Mouse (Mus musculus) embryonic facial prominence, embryonic 14.5 days (tissue): ENCODE measurements around the gene Cul5. TPM values are rescaled to one million over a fixed set of nuclear protein-coding genes. Genes with fewer than 3 reads are reported as not detected.

Experiments
- ATAC-seq: fragments of 200-750 bp; cut with Nextera tagmentation; 2 replicates; pipeline ENCODE4 v1.8.0; 2017; ENCODE audit warnings: low read depth, moderate number of reproducible peaks, moderate TSS enrichment
- DNase-seq: peaks from one replicate; pipeline ENCODE4 v3.0.0-alpha.2; 2015; ENCODE audit warnings: low spot score
- H3K27ac ChIP-seq: fragments of 300-500 bp; sonication (generic); replicated peaks from 2 replicates; pipeline ENCODE4 v1.5.1; 2014; ENCODE audit warnings: low read depth, mild to moderate bottlenecking, low read length, moderate library complexity
- H3K27me3 ChIP-seq: fragments of 300-500 bp; sonication (generic); replicated peaks from 2 replicates; pipeline ENCODE4 v1.6.1; 2014; ENCODE audit warnings: low read length; ENCODE audit not compliant: control insufficient read depth, insufficient read depth
- H3K36me3 ChIP-seq: fragments of 300-500 bp; sonication (generic); 2 replicates; pipeline ENCODE4 v1.6.1; 2014; ENCODE audit warnings: low read length, mixed read lengths; ENCODE audit not compliant: control insufficient read depth, insufficient read depth
- H3K4me1 ChIP-seq: fragments of 300-500 bp; sonication (generic); 2 replicates; pipeline ENCODE4 v1.6.1; 2014; ENCODE audit warnings: antibody characterized with exemption, low read length; ENCODE audit not compliant: control insufficient read depth, insufficient read depth
- H3K4me2 ChIP-seq: fragments of 300-500 bp; sonication (generic); 2 replicates; pipeline ENCODE4 v1.6.1; 2014; ENCODE audit warnings: low read depth, mild to moderate bottlenecking, low read length, moderate library complexity, mixed read lengths
- H3K4me3 ChIP-seq: fragments of 300-500 bp; sonication (generic); 2 replicates; pipeline ENCODE4 v1.5.1; 2014; ENCODE audit warnings: low read depth, mild to moderate bottlenecking, low read length
- H3K9ac ChIP-seq: fragments of 300-500 bp; sonication (generic); 2 replicates; pipeline ENCODE4 v1.6.1; 2014; ENCODE audit warnings: low read depth, mild to moderate bottlenecking, low read length, moderate library complexity, mixed read lengths
- H3K9me3 ChIP-seq: fragments of 300-500 bp; sonication (generic); 2 replicates; pipeline ENCODE4 v1.6.1; 2016; ENCODE audit warnings: low read length; ENCODE audit not compliant: control insufficient read depth
- WGBS: fragments of 180-500 bp; shearing (Covaris S2); extraction: QIAGEN DNeasy Blood & Tissue Kit; methylation state at CpG from one replicate; pipeline ENCODE4 v1.1.7; 2014; 5-methylcytosine and 5-hydroxymethylcytosine counted together
- polyA plus RNA-seq: library from polyadenylated mRNA; unstranded; fragments of >200 nt; fragmentation: Nextera tagmentation; extraction: Ambion mirVana; gene quantifications from 2 replicates; pipeline ENCODE4 v1.2.1, GENCODE M21; 2014

Gene Cul5
- polyA plus RNA-seq, 1 experiment from 2014 or later, result 41.2 TPM

DNA sequence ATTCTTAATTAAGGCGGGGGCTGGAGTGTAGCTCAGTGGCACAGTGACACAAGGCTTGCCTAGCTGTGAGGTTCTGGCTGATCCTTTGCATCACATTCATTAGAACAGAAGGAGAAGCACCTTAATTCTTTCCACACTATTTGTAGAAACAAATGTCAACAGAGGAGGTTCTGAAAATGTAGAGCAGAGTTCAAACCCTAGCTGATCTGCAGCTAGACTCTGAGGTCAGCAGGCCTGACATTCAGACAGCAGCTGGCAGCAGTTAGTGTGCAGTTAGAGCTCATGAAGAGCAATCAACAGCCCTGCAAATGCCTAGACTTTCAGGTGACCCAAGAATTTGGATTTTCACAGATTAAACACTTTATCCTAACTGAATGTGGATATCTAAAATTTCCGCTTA is 68.3 kb downstream of the Cul5 start:
- Histone ChIP-seq H3K36me3 (peaks cover 17% of the 10 kb centered on the region), H3K9me3 (no peaks in the 10 kb centered on the region), H3K4me1 (no peaks in the 10 kb centered on the region), H3K4me2 (no peak overlapping the region), H3K27me3 (no peaks in the 10 kb centered on the region), H3K27ac (no peak overlapping the region), H3K4me3 (no peak overlapping the region), H3K9ac (no peak overlapping the region)
- no peak for ATAC-seq
- WGBS, result 89% methylated on average over 2 of the region's 2 CpGs
- DNase-seq, result no peak

DNA sequence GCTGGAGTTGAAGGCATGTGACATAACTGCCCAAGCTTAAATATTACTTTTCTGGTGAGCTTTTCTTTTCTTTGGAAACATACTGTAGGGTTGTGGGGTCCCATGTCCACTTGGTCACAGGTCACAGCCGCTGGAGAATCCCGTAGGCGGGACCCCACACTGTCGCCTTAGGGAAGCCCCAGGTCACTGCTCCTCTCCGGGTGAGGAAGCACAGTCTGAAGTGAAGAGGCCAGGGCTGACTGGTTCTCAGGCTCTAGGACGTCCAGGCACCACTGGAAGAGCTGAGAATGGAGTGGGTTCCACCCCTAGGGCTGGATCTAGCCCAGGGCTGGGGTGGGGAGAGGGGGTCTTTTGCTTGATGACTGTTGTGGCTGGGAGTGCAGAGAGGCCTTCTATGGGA is 71.2 kb downstream of the Cul5 start:
- no peaks in the 10 kb centered on the region for H3K9me3 ChIP-seq
- no peak overlapping the region for H3K9ac ChIP-seq
- no peak for DNase-seq
- 71% methylated on average over 6 of the region's 6 CpGs for WGBS
- 0 out of 2 replicates have a peak, but pooled peaks have one; percentile 12 for ATAC-seq
- no peaks in the 10 kb centered on the region for H3K27me3 ChIP-seq
- H3K4me2 ChIP-seq, result no peak overlapping the region
- peaks cover 35% of the 10 kb centered on the region for H3K36me3 ChIP-seq
- no peaks in the 10 kb centered on the region for H3K4me1 ChIP-seq
- no peak overlapping the region for H3K27ac ChIP-seq
- no peak overlapping the region for H3K4me3 ChIP-seq

DNA sequence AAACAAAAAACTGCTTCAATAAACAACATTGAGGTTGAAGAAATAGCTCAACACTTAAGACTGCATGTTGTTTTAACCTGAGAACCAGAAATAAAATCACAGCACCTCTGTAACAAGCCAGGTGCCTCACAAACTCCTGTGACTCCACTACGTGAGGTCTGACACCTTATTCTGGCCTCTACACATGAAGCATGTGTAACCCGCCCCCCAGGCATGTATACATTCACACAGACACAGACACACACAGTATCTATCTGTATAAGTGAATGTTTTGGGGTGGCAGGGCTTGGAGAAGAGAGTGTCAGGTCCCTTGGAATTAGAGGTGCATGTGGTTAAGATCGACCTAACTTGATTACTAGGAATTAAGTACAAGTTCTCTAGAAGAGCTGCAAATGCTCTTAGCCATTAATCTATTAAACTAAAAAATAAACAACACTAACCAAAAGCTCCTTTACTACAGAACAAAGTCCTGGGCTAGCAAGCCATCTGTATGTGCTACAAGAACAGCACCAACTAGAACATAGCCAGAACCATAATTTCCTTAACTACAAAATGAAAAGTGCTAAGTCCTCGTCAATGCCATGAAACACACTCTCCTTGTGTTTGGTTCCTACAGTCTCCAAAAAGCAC is 72.7 kb downstream of the Cul5 start:
- ATAC-seq, result no peak
- WGBS, result 88% methylated on average over 4 of the region's 4 CpGs
- Histone ChIP-seq H3K4me3 (no peak overlapping the region), H3K4me1 (no peaks in the 10 kb centered on the region), H3K9ac (no peak overlapping the region), H3K27me3 (no peaks in the 10 kb centered on the region), H3K27ac (no peak overlapping the region), H3K9me3 (no peaks in the 10 kb centered on the region), H3K4me2 (no peak overlapping the region), H3K36me3 (peaks cover 48% of the 10 kb centered on the region)
- no peak for DNase-seq

DNA sequence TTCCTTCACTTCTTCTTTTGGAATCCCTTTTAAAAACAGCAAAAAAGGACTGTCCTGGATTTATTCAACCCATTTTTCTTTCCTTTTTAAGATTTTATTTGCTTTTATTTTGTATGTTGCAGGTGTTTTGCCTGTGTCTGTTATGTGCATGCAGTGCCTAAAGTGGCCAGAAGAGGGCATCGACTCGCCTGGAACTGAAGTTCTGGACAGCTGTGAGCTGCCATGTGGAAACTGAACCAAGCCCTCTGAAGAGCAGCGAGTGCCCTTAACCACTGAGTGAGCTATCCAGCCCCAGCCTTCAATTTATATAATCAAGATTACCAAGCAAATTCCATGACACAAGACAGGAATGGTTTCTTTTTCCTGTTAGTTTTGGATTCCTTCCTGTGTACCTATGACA is 75.0 kb downstream of the Cul5 start:
- H3K4me2 ChIP-seq, result no peak overlapping the region
- no peak overlapping the region for H3K27ac ChIP-seq
- DNase-seq (peak; percentile 41), ATAC-seq (no peak)
- H3K9me3 ChIP-seq, result no peaks in the 10 kb centered on the region
- no peak overlapping the region for H3K9ac ChIP-seq
- H3K27me3 ChIP-seq, result no peaks in the 10 kb centered on the region
- no peak overlapping the region for H3K4me3 ChIP-seq
- no peaks in the 10 kb centered on the region for H3K4me1 ChIP-seq
- 12% methylated on average over 3 of the region's 3 CpGs for WGBS
- peaks cover 62% of the 10 kb centered on the region for H3K36me3 ChIP-seq

DNA sequence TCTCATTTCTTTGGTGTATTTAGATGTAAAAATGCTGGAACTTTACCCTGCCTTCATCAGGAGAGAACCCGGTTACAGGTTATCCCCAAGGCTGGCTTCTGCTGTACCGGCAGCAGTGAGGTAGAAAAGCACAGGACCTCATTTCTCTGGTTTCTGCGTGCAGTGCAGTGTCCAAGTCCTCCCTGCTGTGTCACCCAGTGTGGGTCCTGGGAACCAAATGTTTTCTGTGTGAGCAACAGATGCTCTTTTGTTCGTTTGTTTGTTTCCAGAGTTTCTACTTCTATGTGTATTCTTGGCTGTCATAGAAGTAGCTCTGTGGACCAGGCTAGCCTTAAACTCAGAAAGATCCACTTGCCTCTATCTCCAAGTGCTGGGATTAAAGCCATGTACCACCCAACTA is 87.9 kb downstream of the Cul5 start:
- Histone ChIP-seq H3K36me3 (peaks cover 77% of the 10 kb centered on the region), H3K9ac (no peak overlapping the region), H3K27ac (no peak overlapping the region), H3K9me3 (no peaks in the 10 kb centered on the region), H3K27me3 (no peaks in the 10 kb centered on the region), H3K4me2 (no peak overlapping the region), H3K4me1 (no peaks in the 10 kb centered on the region), H3K4me3 (no peak overlapping the region)
- ATAC-seq (no peak), DNase-seq (no peak)
- WGBS, result 80% methylated on average over 4 of the region's 4 CpGs

DNA sequence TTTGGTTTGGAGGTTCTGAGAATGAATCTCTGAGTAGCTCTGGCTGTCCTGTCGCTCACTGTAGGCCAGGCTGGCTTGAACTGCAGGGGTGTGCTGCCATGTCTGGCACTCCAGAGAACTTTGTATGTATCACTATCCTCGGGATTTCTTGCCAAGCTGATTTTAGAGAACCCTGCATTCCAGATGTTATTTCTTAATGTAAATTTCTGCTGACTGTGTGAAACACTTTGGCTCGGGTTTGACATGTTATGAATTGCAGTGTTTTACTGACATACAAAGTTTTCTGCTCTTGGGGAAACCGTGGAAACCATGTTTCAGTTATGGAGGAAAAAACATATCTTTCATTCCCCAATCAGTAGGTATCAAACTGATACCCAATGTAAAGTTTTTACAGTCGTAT is 94.1 kb downstream of the Cul5 start:
- no peak overlapping the region for H3K4me2 ChIP-seq
- DNase-seq (peak; percentile 75), ATAC-seq (no peak)
- peak overlapping the region; percentile 48 for H3K27ac ChIP-seq
- H3K9ac ChIP-seq, result no peak overlapping the region
- H3K36me3 ChIP-seq, result peaks cover 57% of the 10 kb centered on the region
- H3K27me3 ChIP-seq, result no peaks in the 10 kb centered on the region
- H3K4me1 ChIP-seq, result no peaks in the 10 kb centered on the region
- H3K9me3 ChIP-seq, result no peaks in the 10 kb centered on the region
- H3K4me3 ChIP-seq, result no peak overlapping the region
- WGBS, result 50% methylated on average over 5 of the region's 5 CpGs

DNA sequence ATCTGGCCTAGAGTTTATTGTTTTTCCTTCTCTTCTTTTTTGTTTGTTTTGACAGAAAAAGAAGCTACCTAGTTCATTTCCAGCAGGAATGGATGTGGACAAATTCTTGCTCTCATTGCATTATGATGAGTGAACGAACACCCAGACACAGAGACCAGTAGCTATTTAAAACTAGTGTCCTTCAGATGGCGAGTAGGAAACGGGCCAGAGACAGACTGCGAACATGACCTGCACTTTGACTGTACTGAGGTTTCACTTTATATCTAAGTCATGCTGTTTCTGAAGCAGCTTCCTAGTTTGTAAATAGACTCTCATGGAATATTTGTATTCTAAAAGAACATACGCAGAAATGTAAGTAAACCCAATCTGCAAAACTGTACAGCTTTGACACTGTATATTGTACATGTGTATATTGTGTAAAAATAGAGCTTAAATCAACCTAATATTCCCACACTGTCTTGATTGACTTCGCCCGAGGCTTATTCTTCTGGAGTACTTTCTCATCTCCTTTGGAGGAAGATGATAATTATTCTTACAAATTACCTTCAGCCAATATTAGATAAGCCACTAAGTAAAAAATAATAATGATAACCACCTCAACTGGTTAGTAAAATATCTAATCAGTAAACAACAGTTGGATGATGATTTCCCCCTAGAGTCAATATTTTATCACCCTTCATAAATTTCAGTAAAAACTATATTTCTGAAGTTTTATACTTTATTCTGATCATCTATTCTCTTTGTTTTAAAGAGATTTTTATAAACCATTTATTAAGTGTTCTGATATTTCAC is 97.1 kb downstream of the Cul5 start:
- DNase-seq (no peak), ATAC-seq (no peak)
- H3K4me2 ChIP-seq, result no peak overlapping the region
- H3K27ac ChIP-seq, result no peak overlapping the region
- H3K4me1 ChIP-seq, result no peaks in the 10 kb centered on the region
- H3K9me3 ChIP-seq, result no peaks in the 10 kb centered on the region
- 95% methylated on average over 7 of the region's 7 CpGs for WGBS
- no peaks in the 10 kb centered on the region for H3K27me3 ChIP-seq
- no peak overlapping the region for H3K4me3 ChIP-seq
- H3K36me3 ChIP-seq, result peaks cover 57% of the 10 kb centered on the region
- no peak overlapping the region for H3K9ac ChIP-seq

DNA sequence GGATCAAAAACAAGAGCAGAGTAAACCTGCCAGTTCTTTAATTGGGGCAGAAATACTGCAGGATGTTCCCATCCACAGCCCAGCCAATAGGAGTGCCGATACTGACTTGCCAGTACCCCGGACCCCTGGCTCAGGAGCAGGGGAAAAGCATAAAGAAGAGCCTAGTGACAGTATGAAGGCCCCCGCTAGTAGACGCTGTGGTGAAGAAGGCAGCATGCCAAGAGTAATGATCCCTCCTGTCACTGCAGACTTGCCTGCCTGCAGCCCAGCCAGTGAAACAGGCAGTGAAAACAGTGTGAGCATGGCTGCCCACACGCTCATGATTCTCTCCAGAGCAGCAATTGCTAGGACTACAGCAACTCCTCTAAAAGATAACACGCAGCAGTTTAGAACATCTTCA is 99.2 kb downstream of the Cul5 start:
- Histone ChIP-seq H3K27ac (no peak overlapping the region), H3K4me3 (no peak overlapping the region), H3K36me3 (peaks cover 76% of the 10 kb centered on the region), H3K9me3 (no peaks in the 10 kb centered on the region), H3K4me2 (no peak overlapping the region), H3K9ac (no peak overlapping the region), H3K27me3 (no peaks in the 10 kb centered on the region), H3K4me1 (no peaks in the 10 kb centered on the region)
- DNase-seq (no peak), ATAC-seq (no peak)
- WGBS, result 89% methylated on average over 6 of the region's 6 CpGs
